Mouse (Mus musculus) right cerebral cortex, postnatal 10 days (tissue): ENCODE data around the gene Aspa.
"Not testable (repeated sequence)": the region's sequence is repeated elsewhere in the genome, so short reads cannot be mapped to it uniquely, and the experiment has no call there.

Source experiments
- DNase-seq, 2 experiments: peaks; one replicate each; pipeline ENCODE4 v3.0.0; 2021; ENCODE audit warnings: low spot score in 2 of 2

The Aspa gene

DNA sequence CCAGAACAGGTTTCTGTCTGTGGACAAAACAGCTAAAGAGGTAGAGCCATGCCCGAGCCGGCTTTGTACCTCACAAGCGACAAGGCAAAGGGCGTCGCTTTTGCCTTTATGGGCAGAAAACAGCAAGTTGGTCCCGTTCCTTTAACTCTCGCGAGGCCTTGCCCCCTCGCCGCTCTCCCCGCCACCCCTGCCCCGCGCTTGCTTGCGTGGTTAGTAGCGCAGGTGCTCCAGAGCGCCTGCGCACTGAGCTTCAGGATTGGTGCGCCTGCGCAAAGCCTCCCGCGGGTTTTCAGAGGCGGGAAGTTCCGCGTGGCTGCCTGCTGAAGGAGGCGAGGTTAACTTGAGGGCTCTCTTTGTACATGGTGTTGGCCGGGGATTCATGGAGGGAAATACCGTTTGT lies at the start of gene Aspa, which contains the start of the genes Gm49340 and Spata22:
Gene Aspa, minus strand, starts transcription at position 155 of the 400 bp plus-strand sequence.
Gene Gm49340, plus strand, starts transcription at position 300 of the 400 bp plus-strand sequence.
Gene Spata22, plus strand, starts transcription at position 300 of the 400 bp plus-strand sequence.
- DNase-seq, result no peak

DNA sequence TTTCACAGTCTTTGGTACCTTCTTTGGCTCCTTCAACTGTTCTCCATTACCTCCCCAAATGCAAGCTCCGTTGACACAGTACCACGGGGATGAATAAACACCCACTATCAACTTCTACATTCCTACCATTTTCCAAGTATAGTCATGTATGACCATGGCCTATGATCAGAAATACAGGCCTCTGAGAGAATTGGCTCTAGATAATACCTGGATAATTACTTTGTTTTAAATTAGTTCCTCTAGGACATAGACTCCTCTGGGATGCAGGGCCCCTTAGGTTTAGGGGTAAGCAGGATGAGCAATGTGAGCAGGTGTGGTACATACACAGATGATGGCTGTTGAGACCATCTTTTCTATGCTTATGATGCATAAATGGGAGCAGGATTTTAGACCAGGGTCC lies 41.5 kb upstream of the Aspa start, which contains the start of gene Olfr376:
Gene Olfr376, plus strand, starts transcription at position 301 of the 400 bp plus-strand sequence.
- DNase-seq, result no peak

DNA sequence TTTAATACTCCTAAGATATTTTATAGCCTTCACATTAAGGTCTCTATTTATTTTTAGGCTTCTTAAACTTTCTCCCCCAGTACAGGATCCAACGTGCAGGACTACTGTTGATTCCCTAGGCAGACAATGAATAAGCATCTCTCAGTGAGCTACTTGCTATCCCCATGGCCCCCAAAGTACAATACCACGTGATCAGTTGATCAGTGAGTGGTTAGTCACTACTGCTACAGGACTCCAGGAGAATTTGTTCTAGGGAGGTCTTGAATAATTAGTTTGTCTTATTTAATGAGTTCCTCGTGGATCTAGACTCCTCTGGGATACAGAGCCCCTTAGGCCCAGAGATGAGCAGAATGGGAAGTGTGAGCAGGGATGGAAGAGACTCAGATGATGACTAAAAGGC lies 21.1 kb upstream of the Aspa start, which contains the start of gene Olfr20:
Gene Olfr20, plus strand, starts transcription at position 301 of the 400 bp plus-strand sequence.
- no peak for DNase-seq

DNA sequence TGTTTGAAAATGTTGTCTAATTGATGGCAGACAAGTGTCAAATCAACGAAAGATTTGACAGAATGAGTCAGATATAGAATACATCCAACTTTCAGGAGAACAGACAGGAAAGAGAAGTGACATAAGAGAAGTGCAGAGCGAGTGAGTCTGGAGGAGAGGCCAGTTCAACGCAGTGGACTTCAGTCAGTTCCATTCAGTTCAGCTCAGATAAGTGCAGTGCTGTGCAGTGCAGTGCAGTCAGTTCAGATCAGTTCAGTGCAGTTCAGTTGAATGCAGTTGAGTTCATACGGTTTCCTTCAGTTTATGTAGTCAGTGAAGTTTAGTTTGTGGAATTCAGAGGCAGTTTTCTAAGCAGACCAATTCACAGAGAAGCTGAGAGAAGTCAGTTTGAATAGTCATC lies 7.5 kb upstream of the Aspa start:
- DNase-seq, result no peak

DNA sequence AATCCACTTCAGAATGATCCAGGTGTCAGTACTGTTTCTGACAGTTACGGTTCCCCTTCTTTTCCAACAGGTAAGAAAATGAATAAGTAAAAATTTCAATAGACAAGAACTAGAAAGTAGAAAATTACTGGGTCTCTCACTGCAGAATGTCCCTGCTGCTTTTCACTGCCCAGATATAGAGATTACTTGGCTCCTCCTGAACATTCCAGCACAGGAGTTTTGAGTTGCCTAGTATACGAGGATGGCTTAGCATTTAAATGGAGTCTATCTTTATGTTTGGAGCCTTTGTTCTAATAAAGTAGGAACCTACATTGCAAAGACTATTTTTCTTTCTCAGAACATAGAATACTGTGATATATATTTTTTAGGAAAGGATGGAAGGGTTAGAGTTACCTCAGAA lies 4.0 kb upstream of the Aspa start:
- DNase-seq, result no peak

DNA sequence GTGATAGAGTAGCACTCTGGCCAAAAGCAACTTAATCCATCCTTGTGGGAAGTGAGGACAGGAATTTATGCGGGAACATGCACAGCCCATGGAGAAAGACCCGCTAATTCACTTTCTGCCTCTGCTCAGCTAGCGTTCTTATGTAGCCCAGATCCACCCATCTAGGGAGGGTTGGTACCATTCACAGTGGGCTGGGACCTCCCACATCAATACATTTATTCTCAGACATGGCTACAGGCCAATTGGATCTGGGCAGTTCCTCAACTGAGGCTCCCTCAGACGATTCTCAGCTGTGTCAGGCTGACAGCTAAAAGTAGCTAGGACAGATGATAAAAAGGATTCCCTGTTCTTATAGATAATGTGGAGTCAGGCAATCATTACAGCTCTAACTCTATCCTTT lies 2.0 kb downstream of the Aspa start:
- DNase-seq, result peak; percentile 21 to 35

DNA sequence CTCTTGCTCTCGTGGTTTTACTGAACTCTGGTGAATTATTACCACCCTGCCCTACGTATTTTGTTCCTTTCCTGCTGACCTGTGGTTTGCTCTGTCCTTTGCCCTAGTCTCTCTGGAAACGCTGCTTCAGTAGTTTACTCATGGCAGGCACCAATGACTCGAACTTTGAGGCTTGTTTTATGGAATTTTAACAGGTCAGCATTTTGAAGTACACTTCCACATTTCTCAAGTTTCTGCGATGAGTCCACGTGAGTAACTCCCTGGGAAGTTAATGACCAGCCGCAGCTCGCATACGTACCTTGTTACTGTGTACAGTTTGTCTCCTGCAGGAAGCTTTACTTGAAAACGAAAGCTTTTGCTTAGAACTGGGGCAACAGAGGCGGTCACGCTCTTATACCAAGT lies 2.9 kb downstream of the Aspa start:
- DNase-seq, result no peak

DNA sequence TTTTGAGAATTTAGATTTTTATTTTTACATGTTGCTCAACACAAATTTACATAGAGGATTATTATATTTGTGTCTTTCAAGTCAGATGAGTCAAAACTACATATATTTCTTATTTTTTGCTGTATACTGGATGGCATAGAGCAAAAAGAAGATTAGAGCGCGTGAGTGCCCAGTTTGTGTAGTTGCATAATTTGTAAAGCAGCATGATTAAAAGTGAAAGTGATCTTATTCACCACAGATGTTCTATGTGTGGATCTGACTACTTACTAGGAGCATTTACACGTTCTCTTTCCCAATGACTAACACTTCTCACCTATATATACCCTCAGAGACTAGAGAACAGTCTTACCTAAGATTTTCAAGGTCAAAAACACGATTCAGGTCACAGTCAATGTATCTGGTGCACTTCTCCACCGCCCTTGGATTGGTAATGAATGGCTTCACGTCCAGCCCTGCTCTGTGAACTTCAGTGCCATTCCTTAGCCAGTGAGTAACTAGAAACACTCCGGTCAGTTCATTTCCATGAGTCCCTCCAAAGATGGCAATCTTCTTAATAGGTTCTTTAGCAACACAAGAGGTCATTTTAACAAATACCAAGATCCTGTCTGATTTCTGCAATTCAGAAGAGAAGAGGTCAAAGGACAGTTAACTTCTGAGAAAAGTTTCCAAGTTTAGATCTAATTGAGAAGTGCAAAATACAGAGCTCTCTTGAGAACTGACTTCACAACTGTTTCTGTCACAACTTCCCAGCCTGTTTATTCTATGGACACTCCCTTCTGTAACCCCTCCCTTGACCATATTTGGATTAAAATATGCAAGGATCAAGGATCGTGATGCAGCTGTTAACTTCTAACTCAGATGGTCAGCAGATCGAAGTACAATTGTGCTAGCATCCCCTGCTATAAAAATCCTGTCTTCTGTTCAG lies 5.2 kb downstream of the Aspa start:
- no peak for DNase-seq

DNA sequence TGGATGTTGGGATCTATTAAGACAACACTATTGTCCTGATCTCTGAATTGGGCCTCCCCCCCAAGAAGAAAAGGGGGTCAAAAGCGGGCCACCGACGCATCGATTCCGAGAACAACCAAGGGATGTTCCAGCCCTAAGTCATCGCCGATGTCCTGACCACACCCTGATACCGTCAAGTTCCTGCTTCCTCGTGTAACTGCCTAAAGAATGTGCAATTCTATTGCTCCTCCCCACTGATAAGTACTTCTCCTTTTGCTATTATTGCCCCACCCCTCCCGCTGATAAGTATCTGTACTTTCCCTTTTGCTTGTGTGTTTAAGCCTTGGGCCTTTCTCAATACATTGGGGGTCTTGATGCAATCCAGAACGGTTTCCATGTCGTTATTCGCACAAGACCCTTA lies 8.3 kb downstream of the Aspa start:
- DNase-seq, result not testable (repeated sequence)

DNA sequence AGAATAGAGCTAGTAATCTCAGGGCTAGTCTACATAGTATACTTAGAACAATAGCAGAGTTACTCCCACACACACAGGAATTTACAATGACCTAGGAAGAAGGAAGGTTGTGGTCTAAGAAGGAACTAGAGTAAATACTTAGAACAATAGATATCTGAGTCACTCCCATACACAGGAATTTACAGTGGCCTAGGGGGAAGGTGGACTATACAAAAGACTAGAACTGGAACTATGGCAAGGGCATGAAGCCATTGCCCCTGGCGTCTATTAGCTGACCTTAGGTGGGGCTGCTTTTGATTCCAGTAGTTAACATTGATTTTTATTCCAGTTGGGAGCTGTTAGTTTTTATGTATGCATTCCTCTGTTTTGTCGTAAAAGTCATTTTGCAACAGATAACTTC lies 10.8 kb downstream of the Aspa start:
- DNase-seq, result not testable (repeated sequence)

DNA sequence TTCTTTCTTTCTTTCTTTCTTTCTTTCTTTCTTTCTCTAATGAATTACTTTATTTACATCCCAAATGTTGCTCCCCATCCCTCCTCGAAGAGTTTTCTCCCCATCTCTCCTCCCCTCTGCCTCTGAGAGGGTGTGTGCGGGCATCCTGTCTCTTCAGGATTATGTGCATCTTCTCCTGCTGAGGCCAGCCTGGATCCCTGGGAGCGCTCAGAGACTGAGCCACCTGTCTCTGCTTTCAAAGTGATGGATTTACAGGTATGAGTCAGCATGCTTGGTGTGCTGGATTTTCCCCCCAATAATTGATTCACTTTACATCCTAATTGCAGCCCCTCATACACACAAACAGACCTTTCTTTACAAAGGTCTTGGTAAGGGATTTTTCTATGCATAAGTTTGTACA lies 13.4 kb downstream of the Aspa start:
- no peak for DNase-seq

DNA sequence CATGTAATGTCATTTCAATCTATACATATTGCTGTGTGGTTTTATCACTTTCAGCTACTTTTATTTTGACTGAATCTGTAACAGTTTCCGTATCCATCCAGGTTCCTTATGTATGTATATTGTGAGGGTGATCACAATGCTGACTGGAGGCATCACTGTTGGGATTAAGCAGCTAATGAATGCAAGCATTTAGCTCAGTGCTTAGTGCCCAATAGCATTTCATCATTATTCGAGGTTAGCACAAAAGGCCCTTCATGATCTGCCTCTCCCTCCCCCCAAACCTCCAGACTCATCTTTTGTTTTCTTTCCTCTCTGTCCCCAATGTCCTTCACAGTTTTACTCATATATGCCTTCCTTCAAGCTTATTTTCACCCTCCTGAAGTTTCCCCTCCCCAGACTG lies 26.3 kb downstream of the Aspa start:
- no peak for DNase-seq

DNA sequence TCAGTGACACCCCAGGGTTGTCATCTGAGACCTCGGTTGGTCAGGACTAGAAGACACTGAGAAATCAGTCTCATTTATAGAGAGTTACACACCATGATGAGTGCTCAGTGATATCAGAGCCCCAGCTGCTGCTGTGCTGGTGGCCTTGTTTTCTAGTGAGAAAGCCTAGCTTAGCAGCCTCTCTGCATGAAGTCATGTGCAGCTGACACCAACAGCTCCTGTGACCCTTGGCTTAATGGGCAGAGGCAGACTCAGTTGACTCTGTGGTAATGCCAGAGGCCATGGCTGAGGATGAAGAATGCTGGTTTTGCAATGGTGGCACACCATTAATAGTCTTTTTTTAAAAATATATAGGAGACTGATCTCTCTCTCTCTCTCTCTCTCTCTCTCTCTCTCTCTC lies 39.8 kb downstream of the Aspa start:
- DNase-seq, result no peak

DNA sequence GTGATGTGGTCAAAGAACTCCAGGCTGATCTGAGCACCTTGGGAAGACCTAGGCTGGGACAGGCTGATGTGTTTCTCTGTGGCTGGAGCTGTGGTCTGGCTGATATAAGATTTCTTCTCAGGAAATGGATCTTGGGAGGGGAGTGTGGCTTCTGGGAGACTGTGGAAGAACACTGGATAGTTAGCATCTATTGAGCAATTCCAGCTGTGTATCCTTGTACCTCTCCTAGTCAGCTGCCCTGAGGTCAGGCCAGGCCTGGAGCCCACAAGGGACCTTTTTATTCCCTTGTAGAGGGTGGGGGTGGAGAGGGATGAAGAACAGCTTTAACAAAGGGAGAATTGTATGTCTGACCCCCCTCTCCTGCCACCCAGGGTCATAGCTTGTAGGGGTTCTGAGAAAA lies 45.0 kb downstream of the Aspa start:
- DNase-seq, result no peak

DNA sequence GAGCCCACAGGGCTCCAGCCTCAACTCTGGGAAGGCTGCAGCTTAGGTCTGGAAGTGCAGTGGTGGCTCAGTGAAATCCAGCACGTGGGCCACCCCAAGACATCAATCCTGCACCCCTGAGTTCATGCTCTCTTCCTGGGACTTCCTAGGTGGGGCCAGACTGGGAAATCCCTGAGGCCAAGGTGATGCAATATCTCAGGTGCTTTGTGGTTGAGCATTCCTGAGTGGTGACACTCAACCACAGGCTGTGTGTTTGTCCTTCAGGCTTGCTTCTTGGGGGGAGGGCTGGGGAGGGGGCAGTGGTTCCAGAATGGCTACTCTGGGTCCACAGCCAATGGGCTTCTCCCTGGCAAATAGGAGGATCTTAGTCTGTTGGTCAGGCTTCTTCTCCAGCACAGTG lies 45.5 kb downstream of the Aspa start:
- no peak for DNase-seq

DNA sequence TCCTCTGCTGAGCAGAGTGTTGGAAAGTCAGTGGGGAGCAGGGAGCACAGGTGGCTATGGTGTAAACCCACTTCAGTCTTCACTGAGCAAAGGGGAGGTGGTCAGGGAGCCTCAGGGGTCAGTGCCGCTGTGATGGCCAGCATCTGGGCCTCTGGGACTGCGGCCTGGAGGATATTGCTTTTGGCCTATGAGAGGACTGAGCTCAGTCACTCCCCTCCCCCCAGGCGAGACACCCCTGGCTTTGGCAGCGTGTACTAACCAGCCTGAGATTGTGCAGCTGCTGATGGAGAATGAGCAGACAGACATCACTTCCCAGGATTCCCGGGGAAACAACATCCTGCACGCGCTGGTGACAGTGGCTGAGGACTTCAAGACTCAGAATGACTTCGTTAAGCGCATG lies 46.0 kb downstream of the Aspa start:
- DNase-seq, result no peak

DNA sequence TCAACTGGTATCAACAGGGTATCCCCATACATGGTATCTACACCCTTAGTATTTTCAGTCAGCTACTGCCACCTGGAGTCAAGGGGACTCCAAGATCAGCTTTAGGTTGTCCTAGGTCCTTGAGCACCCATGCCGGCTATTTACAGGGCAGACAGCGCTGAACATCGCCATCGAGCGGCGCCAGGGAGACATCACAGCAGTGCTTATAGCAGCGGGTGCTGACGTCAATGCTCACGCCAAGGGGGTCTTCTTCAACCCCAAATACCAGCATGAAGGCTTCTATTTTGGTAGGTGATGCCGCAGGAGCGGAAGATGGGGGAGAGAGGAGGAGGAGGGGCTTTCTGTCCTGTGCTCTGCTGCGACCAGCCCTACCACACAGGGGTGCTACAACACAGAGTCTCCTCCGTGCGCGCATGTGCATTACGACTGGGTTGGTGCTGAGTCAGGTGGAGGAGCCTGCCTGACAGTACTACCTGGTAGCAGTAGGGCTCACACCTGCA lies 47.8 kb downstream of the Aspa start:
- DNase-seq, result peak; percentile 83 to 90

DNA sequence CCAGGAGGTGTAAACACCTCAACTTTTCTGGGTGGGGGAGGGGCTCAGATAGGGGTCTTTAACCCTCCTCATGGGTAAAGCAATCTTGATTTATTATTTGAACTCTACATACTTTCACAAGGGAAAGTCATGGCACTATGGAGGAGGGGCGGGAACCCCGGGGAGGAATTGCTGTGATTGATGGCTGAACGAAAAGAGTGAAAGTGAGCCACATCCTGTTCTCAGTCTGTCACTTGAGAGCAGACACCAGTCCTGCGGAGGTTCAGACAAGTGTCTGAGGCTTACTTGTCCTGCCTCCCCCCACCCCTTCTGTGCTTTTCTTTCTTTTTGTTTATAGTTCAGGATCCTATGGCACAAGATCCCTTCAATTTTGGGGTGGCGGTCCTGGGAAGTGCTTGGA lies 48.7 kb downstream of the Aspa start:
- DNase-seq, result no peak

DNA sequence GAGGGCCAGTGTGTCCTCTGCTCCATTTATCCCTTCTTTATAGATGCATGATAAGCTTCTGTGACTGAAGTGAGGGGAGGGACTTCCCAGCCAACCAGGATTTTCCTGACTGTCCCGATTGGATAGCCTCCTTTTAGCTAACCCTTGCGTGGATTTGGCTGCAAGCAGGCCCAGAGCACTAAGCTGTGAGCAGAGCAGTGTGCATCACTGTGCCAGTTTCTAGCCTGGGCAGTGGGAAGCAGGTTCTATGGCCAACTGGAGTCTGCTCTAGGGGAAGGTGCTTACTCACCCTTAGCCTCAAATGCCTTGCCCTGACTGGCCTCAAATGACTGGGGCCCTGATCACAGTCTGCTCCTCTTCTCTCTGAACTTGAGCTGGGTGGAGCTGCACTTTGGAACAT lies 54.6 kb downstream of the Aspa start:
- no peak for DNase-seq

DNA sequence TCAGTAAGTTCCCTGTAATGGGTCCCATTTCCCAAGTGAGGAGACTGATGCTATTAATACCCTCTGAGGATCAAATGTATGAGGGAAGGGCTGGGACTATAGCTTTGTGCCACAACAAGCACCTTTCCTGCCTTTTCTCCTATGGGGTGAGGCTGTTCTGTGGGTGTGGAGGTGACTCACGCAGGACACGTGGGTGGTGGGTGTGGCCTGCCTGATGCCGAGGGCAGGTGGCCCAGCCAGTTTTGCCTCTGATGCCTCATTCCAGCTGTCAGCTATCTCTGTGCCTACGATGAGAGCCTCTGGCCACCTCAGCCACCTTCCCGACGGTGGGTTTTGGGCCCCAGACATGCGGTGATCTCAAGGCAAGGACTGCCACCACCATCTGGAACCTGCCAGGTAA lies 62.1 kb downstream of the Aspa start, which contains the start of gene Trpv3:
Gene Trpv3, plus strand, starts transcription at position 122 of the 400 bp plus-strand sequence.
- DNase-seq, result no peak

DNA sequence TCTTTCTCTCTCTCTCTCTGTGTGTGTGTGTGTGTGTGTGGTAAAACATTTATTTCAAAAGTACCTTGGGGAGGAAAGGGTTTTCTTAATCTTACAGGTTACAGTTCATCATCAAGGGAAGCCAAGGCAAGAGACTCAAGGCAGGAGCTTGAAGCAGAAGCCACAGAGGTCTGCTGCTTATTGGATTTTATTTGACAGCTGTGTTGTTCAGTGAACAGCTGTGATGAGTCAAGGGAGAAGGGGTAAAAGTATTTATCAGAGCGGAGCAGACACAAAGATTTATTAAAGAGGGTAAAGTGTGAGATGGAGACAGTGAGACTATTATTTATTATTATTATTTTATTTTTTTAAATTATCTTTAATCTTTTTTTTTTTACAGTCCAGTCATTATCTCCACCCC lies 68.0 kb downstream of the Aspa start:
- no peak for DNase-seq

DNA sequence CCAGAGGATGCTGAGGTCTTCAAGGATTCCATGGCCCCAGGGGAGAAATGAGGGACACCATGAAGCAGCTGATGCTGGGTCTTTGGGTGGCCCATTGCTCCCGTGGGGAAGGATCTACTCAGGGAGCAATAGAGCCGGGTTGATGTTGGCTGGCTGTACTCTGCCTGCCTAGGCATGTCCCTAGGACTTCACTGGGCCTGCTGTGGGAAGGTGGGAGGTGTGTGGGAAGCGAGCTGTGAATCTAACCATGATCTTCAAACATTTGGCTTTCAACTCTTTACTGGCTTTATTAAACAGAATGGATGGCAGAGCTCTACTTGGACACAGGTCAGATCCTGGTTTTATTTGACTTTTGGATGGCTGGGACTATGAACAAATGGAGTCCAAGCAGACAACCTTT lies 68.9 kb downstream of the Aspa start:
- no peak for DNase-seq

DNA sequence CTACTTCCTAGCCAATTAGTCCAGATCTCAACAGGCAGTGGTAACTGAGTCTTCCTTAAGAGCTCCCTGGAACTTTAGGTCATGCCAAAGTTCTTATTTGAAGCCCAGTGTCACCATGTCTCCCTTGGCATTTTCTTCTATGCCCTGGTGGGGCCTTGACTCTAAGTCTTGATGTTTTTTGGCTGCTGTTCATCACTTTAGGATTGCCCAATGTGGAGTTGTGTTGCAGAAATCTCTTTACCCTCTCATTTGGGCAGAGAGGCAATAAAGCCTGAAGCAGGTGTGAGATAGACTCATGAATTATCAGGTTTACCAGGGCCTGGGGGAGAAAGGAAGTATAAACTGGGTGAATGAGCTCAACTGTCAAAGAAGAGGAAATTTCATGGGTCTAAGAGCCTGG lies 70.7 kb downstream of the Aspa start:
- no peak for DNase-seq
